Mouse (Mus musculus) embryo, embryonic 11.5 days (tissue): Measurements from ENCODE around the gene Supt20.

Experiments
- DNase-seq: peaks from one replicate; pipeline ENCODE4 v3.0.0-alpha.2; 2012; ENCODE audit warnings: low read depth, low spot score

Gene Supt20

GRCm38 (mm10) chr3:54692202-54693055 lies at the start of gene Supt20:
Gene Supt20 (plus strand): TSS chr3:54692807.
- DNase-seq: peak; percentile 91

- no peak for DNase-seq
Measured at GRCm38 (mm10) chr3:54642851-54643250, 49.8 kb upstream of the Supt20 start.

GRCm38 (mm10) chr3:54647583-54647982 lies 45.0 kb upstream of the Supt20 start:
- DNase-seq: no peak

GRCm38 (mm10) chr3:54651576-54651975 lies 41.0 kb upstream of the Supt20 start:
- DNase-seq: no peak

GRCm38 (mm10) chr3:54654169-54654568 lies 38.4 kb upstream of the Supt20 start:
- DNase-seq: no peak

GRCm38 (mm10) chr3:54657090-54657489 lies 35.5 kb upstream of the Supt20 start:
- no peak for DNase-seq

GRCm38 (mm10) chr3:54657888-54658626 lies 34.5 kb upstream of the Supt20 start:
- DNase-seq: no peak

GRCm38 (mm10) chr3:54659736-54660135 lies 32.9 kb upstream of the Supt20 start:
- DNase-seq: no peak

- no peak for DNase-seq
Measured at GRCm38 (mm10) chr3:54662411-54662810, 30.2 kb upstream of the Supt20 start.

- DNase-seq: no peak
Measured at GRCm38 (mm10) chr3:54668141-54668540, 24.5 kb upstream of the Supt20 start.

GRCm38 (mm10) chr3:54668722-54669121 lies 23.9 kb upstream of the Supt20 start:
- no peak for DNase-seq

GRCm38 (mm10) chr3:54669559-54669958 lies 23.0 kb upstream of the Supt20 start:
- no peak for DNase-seq

GRCm38 (mm10) chr3:54672111-54672510 lies 20.5 kb upstream of the Supt20 start:
- no peak for DNase-seq

GRCm38 (mm10) chr3:54672557-54673529 lies 19.8 kb upstream of the Supt20 start:
- DNase-seq: peak; percentile 34

GRCm38 (mm10) chr3:54676818-54677217 lies 15.8 kb upstream of the Supt20 start:
- no peak for DNase-seq

GRCm38 (mm10) chr3:54681310-54682204 lies 11.1 kb upstream of the Supt20 start:
- no peak for DNase-seq

GRCm38 (mm10) chr3:54685202-54685601 lies 7.4 kb upstream of the Supt20 start:
- DNase-seq: no peak

GRCm38 (mm10) chr3:54687245-54687644 lies 5.4 kb upstream of the Supt20 start:
- no peak for DNase-seq

GRCm38 (mm10) chr3:54689091-54689490 lies 3.5 kb upstream of the Supt20 start:
- DNase-seq: no peak

GRCm38 (mm10) chr3:54693056-54693415 lies 429 bp downstream of the Supt20 start:
- DNase-seq: no peak
